Mouse (Mus musculus): Measurements from ENCODE around the gene Rp2.
"Not testable (repeated sequence)": the region's sequence is repeated elsewhere in the genome, so short reads cannot be mapped to it uniquely, and the experiment has no call there.

Rp2 gene

GRCm38 (mm10) chrX:20364391-20365365 lies at the start of gene Rp2:
Gene Rp2, plus strand, starts transcription at chrX:20364481.
- DNase-seq = peak; percentile 99

GRCm38 (mm10) chrX:20332756-20333155 lies 31.5 kb upstream of the Rp2 start:
- no peak for DNase-seq

- DNase-seq = peak; percentile 39
Observed at GRCm38 (mm10) chrX:20335722-20336121, 28.6 kb upstream of the Rp2 start.

GRCm38 (mm10) chrX:20344980-20345379 lies 19.3 kb upstream of the Rp2 start:
- DNase-seq = no peak

- no peak for DNase-seq
Observed at GRCm38 (mm10) chrX:20346355-20346754, 17.9 kb upstream of the Rp2 start.

- not testable (repeated sequence) for DNase-seq
Observed at GRCm38 (mm10) chrX:20350241-20350640, 14.0 kb upstream of the Rp2 start.

- peak; percentile 83 for DNase-seq
Observed at GRCm38 (mm10) chrX:20355283-20355682, 9.0 kb upstream of the Rp2 start.

GRCm38 (mm10) chrX:20356309-20356708 lies 8.0 kb upstream of the Rp2 start:
- DNase-seq = no peak

GRCm38 (mm10) chrX:20366036-20366435 lies 1.8 kb downstream of the Rp2 start:
- DNase-seq = no peak

GRCm38 (mm10) chrX:20379347-20380014 lies 15.2 kb downstream of the Rp2 start:
- DNase-seq = no peak

- no peak for DNase-seq
Observed at GRCm38 (mm10) chrX:20382260-20382659, 18.0 kb downstream of the Rp2 start.

GRCm38 (mm10) chrX:20387006-20387405 lies 22.7 kb downstream of the Rp2 start:
- DNase-seq = no peak

- DNase-seq = peak; percentile 79
Observed at GRCm38 (mm10) chrX:20391964-20392363, 27.7 kb downstream of the Rp2 start.

- no peak for DNase-seq
Observed at GRCm38 (mm10) chrX:20392942-20393341, 28.7 kb downstream of the Rp2 start.

- DNase-seq = no peak
Observed at GRCm38 (mm10) chrX:20404068-20404467, 39.8 kb downstream of the Rp2 start.

- no peak for DNase-seq
Observed at GRCm38 (mm10) chrX:20406909-20407308, 42.6 kb downstream of the Rp2 start.

- no peak for DNase-seq
Observed at GRCm38 (mm10) chrX:20407676-20408075, 43.4 kb downstream of the Rp2 start.

- DNase-seq = no peak
Observed at GRCm38 (mm10) chrX:20411382-20411781, 47.1 kb downstream of the Rp2 start.

- no peak for DNase-seq
Observed at GRCm38 (mm10) chrX:20412221-20412620, 47.9 kb downstream of the Rp2 start.

- no peak for DNase-seq
Observed at GRCm38 (mm10) chrX:20414885-20415622, 50.8 kb downstream of the Rp2 start.

GRCm38 (mm10) chrX:20418461-20418860 lies 54.2 kb downstream of the Rp2 start:
- no peak for DNase-seq

GRCm38 (mm10) chrX:20419536-20419935 lies 55.3 kb downstream of the Rp2 start:
- no peak for DNase-seq

- DNase-seq = peak; percentile 99
Observed at GRCm38 (mm10) chrX:20425140-20425838, 61.0 kb downstream of the Rp2 start, which contains the start of gene Jade3. Gene Jade3, plus strand, starts transcription at chrX:20425688.

Data from heart, adult 11 months (tissue).